ENCODE assay signal across 10 mouse cellular contexts in genomic region chr9:56572534-56573479, GRCm38 (mm10).
DNase-seq lines count a peak whose midpoint lies in the region; ATAC-seq and TF ChIP-seq lines count a peak whose summit lies in the region.
"Had no signal": no experiment of that assay in that cellular context is flagged by ENCODE, and none has a peak within 500 bp of the region (broad histone marks: within the 10 kb centered on the region; RNA-seq: fewer than 3 reads in every experiment).

No protein-coding gene starts in this region.

- no peaks in the 10 kb centered on the region for H3K79me2 ChIP-seq in liver, adult 2 months (ENCODE audit: control insufficient read depth, insufficient read depth, low read length)

- TF ChIP-seq CTCF in liver, adult 2 months (IDR thresholded peaks at IDR 0.05; ENCODE audit: low read depth, low read length): no peak

- no peaks in the 10 kb centered on the region for H3K27me3 ChIP-seq in liver, adult 2 months (ENCODE audit: control insufficient read depth, insufficient read depth, low read length)
- H3K27me3 ChIP-seq in liver, embryonic 11.5 days (replicated peaks; ENCODE audit: control insufficient read depth, insufficient read depth, low read length): no peaks in the 10 kb centered on the region; the same call in 1 of the 2 replicates
- H3K27me3 ChIP-seq in forebrain, embryonic 13.5 days: no peaks in the 10 kb centered on the region
- no peaks in the 10 kb centered on the region for H3K27me3 ChIP-seq in intestine, embryonic 14.5 days (replicated peaks; ENCODE audit: control insufficient read depth, insufficient read depth, low read length)
- no peaks in the 10 kb centered on the region for H3K27me3 ChIP-seq in neural tube, embryonic 15.5 days (replicated peaks)
- H3K27me3 ChIP-seq: embryonic facial prominence, embryonic 15.5 days; heart, embryonic 12.5 days had no signal

- no peak for TF ChIP-seq POLR2A in liver, adult 2 months (IDR thresholded peaks at IDR 0.05; ENCODE audit: extremely low read depth, insufficient read depth, low read length)

- peak; percentile 24 for DNase-seq in liver, adult 2 months (ENCODE audit: extremely low read depth, low read depth, low spot score)
- DNase-seq in liver, embryonic 11.5 days (ENCODE audit: low spot score): no peak
- DNase-seq in intestine, embryonic 14.5 days (ENCODE audit: low spot score): no peak
- no peak for DNase-seq in testis, postnatal 10 days (ENCODE audit: low spot score)

- H3K4me2 ChIP-seq in liver, embryonic 11.5 days: no peak overlapping the region; the same call in 1 of the 2 replicates
- peak overlapping the region; percentile 9; the same call in 1 of the 2 replicates for H3K4me2 ChIP-seq in forebrain, embryonic 13.5 days
- peak overlapping the region; percentile 41 for H3K4me2 ChIP-seq in intestine, embryonic 14.5 days (ENCODE audit: low read length)
- peak overlapping the region; percentile 29 for H3K4me2 ChIP-seq in neural tube, embryonic 15.5 days
- H3K4me2 ChIP-seq: embryonic facial prominence, embryonic 15.5 days; heart, embryonic 12.5 days had no signal

- no peaks in the 10 kb centered on the region for H3K4me1 ChIP-seq in liver, adult 2 months (ENCODE audit: control insufficient read depth, insufficient read depth, low read length)
- H3K4me1 ChIP-seq in liver, embryonic 11.5 days (replicated peaks; ENCODE audit: control insufficient read depth, insufficient read depth, low read length): no peaks in the 10 kb centered on the region
- H3K4me1 ChIP-seq in forebrain, embryonic 13.5 days: peaks cover 15% of the 10 kb centered on the region
- H3K4me1 ChIP-seq in intestine, embryonic 14.5 days (replicated peaks; ENCODE audit: control insufficient read depth, insufficient read depth, low read length): peaks cover 9% of the 10 kb centered on the region; the same call in 1 of the 2 replicates
- H3K4me1 ChIP-seq in neural tube, embryonic 15.5 days: peaks cover 13% of the 10 kb centered on the region
- H3K4me1 ChIP-seq: heart, embryonic 12.5 days; megakaryocyte, embryonic 14.5 days had no signal

- no peak overlapping the region for H3K9ac ChIP-seq in liver, adult 2 months (ENCODE audit: low read depth, low read length)
- H3K9ac ChIP-seq in liver, embryonic 11.5 days (ENCODE audit: low read depth, low read length): no peak overlapping the region
- no peak overlapping the region for H3K9ac ChIP-seq in forebrain, embryonic 13.5 days
- no peak overlapping the region for H3K9ac ChIP-seq in intestine, embryonic 14.5 days (ENCODE audit: low read length)
- no peak overlapping the region for H3K9ac ChIP-seq in neural tube, embryonic 15.5 days (replicated peaks)
- H3K9ac ChIP-seq: embryonic facial prominence, embryonic 15.5 days; heart, embryonic 12.5 days had no signal

- no peak overlapping the region for H3K4me3 ChIP-seq in liver, adult 2 months (ENCODE audit: insufficient read depth, low read depth, low read length)
- no peak overlapping the region for H3K4me3 ChIP-seq in liver, embryonic 11.5 days (ENCODE audit: low read depth, low read length)
- H3K4me3 ChIP-seq in forebrain, embryonic 13.5 days: no peak overlapping the region
- peak overlapping the region; percentile 19 for H3K4me3 ChIP-seq in intestine, embryonic 14.5 days (ENCODE audit: low read depth, low read length)
- no peak overlapping the region for H3K4me3 ChIP-seq in neural tube, embryonic 15.5 days (replicated peaks)
- H3K4me3 ChIP-seq: embryonic facial prominence, embryonic 15.5 days; heart, embryonic 12.5 days; megakaryocyte, embryonic 14.5 days had no signal

- H3K9me3 ChIP-seq in liver, embryonic 11.5 days (ENCODE audit: control insufficient read depth, low read length): no peaks in the 10 kb centered on the region
- no peaks in the 10 kb centered on the region for H3K9me3 ChIP-seq in forebrain, embryonic 13.5 days (replicated peaks)
- H3K9me3 ChIP-seq in intestine, embryonic 14.5 days (ENCODE audit: control insufficient read depth, low read length): no peaks in the 10 kb centered on the region
- H3K9me3 ChIP-seq in neural tube, embryonic 15.5 days (replicated peaks): no peaks in the 10 kb centered on the region
- H3K9me3 ChIP-seq: embryonic facial prominence, embryonic 15.5 days; heart, embryonic 12.5 days; megakaryocyte, embryonic 14.5 days had no signal

- no peak for ATAC-seq in liver, embryonic 11.5 days (replicated peaks; ENCODE audit: low FRiP score)
- peak; percentile 70 for ATAC-seq in forebrain, embryonic 13.5 days
- no peak for ATAC-seq in intestine, embryonic 14.5 days (replicated peaks; ENCODE audit: low FRiP score, low TSS enrichment, low read depth)
- ATAC-seq in neural tube, embryonic 15.5 days (ENCODE audit: low FRiP score): peak; percentile 46; the same call in 1 of the 2 replicates
- no peak for ATAC-seq in granulocyte monocyte progenitor cell, adult 5-6 weeks (replicated peaks; ENCODE audit: poor library complexity, severe bottlenecking)

- no peak overlapping the region for H3K27ac ChIP-seq in liver, adult 2 months (replicated peaks; ENCODE audit: insufficient read depth, low read depth, low read length)
- H3K27ac ChIP-seq in liver, embryonic 11.5 days (ENCODE audit: low read depth, low read length): no peak overlapping the region; the same call in 1 of the 2 replicates
- H3K27ac ChIP-seq in forebrain, embryonic 13.5 days: peak overlapping the region; percentile 68
- H3K27ac ChIP-seq in intestine, embryonic 14.5 days (ENCODE audit: low read depth): no peak overlapping the region
- H3K27ac ChIP-seq in neural tube, embryonic 15.5 days (replicated peaks): peak overlapping the region; percentile 72
- H3K27ac ChIP-seq: embryonic facial prominence, embryonic 15.5 days had no signal

- 61% methylated on average over 23 of the region's 23 CpGs for WGBS in liver, adult 2 months
- WGBS in liver, embryonic 11.5 days: 59% methylated on average over 23 of the region's 23 CpGs
- 43% methylated on average over 23 of the region's 23 CpGs for WGBS in forebrain, embryonic 13.5 days
- 33% methylated on average over 23 of the region's 23 CpGs for WGBS in intestine, embryonic 14.5 days
- WGBS in neural tube, embryonic 15.5 days: 26% methylated on average over 23 of the region's 23 CpGs

- H3K36me3 ChIP-seq in liver, adult 2 months (ENCODE audit: control insufficient read depth, insufficient read depth, low read length): no peaks in the 10 kb centered on the region
- H3K36me3 ChIP-seq in liver, embryonic 11.5 days (ENCODE audit: control insufficient read depth, insufficient read depth, low read length): no peaks in the 10 kb centered on the region
- H3K36me3 ChIP-seq in forebrain, embryonic 13.5 days (ENCODE audit: poor library complexity, severe bottlenecking): no peaks in the 10 kb centered on the region
- H3K36me3 ChIP-seq in intestine, embryonic 14.5 days (ENCODE audit: control insufficient read depth, insufficient read depth, low read length): no peaks in the 10 kb centered on the region
- H3K36me3 ChIP-seq in neural tube, embryonic 15.5 days: no peaks in the 10 kb centered on the region
- H3K36me3 ChIP-seq: embryonic facial prominence, embryonic 15.5 days; heart, embryonic 12.5 days had no signal

Comparison
In these comparisons a context has a peak if more than half of its experiments do, and no peak if none do; other contexts are left out.
1. H3K27ac ChIP-seq: peak in forebrain, embryonic 13.5 days (single experiment) and neural tube, embryonic 15.5 days (single experiment); none in liver, adult 2 months (single experiment), liver, embryonic 11.5 days (single experiment) and intestine, embryonic 14.5 days (single experiment).
2. ATAC-seq: peak in forebrain, embryonic 13.5 days (single experiment) and neural tube, embryonic 15.5 days (single experiment); none in liver, embryonic 11.5 days (single experiment), intestine, embryonic 14.5 days (single experiment) and granulocyte monocyte progenitor cell, adult 5-6 weeks (single experiment).